Mouse (Mus musculus): ENCODE results near the gene Gm49416.

The Gm49416 gene

DNA sequence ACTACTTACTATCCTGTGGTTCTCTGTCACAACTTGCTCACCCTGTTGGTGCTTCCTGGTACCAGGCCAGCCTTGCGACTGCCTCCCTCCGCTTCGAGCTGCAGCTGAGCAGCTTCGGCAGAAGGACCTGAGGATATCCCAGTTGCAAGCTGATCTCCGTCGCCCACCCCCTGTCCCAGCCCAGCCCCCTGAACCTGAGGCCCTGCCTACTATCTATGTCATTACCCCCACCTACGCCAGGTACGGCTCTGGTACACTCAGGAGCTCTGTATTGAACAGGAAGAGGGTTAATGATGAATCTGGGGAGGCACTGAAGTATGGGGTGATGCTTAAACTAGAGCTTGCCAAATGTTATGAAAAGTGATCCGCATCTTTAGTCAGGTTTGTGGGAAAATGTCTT is 33.0 kb downstream of the Gm49416 start:
- DNase-seq: no peak

DNA sequence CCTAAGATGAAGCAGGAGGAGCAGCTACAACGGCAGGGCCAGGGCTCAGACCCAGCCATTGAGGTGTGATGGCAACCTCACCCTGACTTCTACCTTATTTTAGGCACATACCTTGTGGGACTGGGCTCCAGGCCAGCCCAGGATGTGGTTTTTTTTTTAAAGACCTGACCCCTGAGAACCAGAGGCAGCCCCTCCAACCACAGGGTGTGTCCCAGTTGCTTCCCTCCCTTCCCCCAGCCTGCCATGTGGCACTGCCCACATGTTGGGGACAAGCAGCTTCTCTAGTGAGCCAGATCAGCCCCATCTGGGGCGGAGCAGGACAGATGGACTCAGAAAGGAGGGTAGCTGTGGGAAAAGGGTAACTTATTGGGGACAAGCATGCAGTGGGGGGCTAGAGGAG is 38.0 kb downstream of the Gm49416 start:
- no peak for DNase-seq

DNA sequence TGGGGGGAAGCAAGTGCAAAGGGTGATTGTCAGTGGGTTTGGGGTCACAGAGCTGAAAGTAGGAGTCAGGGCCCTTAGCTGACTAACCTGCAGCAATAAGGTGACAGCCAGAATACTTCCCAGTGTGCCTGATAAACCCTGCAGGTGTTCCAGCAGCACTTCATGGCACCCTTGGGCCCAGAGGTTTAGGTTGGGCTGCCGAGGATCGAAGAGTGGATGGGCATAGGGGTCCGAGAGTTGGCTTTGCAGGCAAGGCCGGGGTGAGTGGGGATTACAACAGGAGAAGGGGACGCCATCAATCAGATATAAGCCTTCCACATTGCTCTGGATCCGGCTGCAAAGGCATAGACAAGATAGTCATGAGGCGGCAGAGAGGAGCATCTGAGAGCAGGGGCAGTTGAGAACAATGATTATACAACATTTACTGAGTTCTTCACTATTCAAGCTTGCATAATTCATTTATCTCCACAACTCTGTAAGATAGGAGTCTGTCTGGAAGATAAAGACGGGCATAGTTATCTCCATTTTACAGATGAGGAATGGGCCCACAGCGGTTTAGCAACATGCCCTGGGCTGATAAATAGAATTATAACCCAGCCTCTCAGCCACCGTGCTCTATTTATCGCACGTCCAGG is 39.3 kb downstream of the Gm49416 start:
- no peak for DNase-seq

DNA sequence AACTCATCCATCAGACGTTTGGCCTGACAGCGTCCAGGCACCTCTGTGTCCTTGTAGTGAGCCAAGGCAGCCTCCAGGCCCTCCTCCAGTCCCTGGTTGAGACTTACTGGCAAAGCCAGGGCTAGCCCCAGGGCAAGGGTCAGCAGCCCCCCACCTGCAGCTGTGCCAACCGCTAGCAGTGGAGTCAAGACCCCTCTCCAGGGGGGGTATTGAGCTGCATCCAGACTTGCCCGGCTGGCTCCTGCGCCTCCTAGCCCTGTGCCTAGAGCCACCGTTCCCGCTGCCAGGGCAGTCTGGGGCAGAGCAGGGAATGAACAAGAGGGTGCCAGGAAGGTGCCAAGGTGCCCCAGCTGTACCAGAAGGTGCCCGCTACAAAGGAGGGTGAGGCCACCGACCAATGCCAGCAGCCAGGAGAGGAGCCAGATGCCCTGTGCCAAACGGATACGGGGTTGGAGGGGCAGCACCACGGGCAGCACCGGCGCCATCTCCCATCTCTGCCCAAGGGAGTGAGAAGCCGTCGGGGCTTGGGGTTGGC is 40.0 kb downstream of the Gm49416 start:
- DNase-seq: peak; percentile 66

DNA sequence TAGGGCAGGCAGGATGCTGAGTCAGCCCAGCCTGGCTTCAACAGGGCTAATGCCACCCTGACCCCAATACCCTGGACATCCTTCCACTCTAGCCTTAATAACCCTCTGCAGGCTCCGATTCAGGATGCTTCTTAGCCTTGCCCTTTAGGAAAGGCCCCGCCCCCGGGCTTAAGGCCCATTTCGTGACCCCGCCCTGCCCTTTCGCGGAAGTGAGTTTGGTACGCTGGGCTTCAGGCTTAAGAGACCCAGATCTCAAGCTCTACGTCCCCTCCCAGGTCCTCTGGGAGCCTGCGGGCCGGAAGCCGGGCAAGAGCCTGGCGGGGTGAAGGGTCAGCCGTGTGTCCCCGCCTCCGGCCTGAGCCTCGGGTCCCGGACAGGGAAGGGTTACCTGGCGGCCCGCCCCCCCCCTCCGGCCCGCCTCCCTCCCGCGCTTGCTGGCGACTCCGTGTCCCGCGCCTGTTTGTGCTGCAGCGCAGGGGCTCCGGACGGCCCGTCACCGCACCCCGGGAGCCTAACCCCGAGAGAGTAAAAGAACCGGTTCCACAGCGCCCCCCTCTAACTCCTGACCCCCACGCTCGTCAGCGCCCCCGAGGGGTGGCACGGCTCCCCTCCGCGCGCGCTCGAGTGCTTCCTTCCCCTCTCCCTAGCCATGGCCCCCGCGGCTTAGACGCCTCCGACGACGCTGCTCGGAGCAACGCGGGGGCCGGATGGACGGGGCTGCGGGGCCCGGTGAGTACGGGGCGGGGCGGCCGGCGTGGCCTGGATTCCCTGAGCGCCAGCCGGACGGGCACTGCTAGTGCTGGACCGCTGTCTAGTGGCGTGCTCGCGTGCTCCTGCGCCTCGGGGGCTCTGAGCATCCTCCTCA is 40.7 kb downstream of the Gm49416 start, which contains the start of the genes Rom1 and Eml3:
Rom1 (minus strand) TSS at position 133 of the 865 bp plus-strand sequence.
Eml3 (plus strand) TSS at position 329 of the 865 bp plus-strand sequence.
- peak; percentile 80 for DNase-seq

DNA sequence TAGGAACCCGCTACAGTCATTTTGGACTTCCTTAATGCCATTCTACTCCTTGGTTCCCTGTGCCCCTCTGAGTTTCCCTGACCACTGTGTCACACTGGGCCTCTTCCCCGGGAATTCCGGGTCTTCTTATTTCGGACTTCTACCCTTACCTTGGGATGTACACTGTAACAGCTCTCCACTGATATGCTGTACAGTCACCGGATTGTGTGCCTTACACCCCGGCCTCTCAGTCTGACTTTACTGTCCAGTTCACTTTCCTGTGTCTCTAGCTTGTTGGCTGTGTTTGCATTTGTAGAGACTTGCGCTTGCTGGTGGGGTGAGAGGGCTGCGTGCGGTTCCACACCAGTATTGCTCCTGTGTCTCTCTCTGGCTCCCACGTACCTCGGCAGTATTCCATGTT is 41.4 kb downstream of the Gm49416 start:
- no peak for DNase-seq

DNA sequence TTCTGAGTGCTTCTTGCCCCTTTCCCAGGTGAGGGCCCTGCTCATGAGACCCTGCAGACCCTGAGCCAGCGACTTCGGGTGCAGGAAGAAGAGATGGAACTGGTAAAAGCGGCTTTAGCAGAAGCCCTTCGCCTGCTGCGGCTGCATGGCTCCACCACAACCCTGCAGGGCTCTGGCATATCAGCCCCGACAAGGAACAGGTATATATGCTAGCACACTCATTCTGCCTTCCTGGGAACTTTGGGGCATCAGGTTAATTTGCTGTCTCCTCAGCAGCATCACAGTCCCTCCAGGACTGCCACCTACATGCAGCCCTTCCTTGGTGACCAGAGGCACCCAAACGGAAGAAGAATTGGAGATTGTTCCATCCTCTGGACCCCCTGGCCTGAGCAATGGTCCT is 42.0 kb downstream of the Gm49416 start:
- no peak for DNase-seq

DNA sequence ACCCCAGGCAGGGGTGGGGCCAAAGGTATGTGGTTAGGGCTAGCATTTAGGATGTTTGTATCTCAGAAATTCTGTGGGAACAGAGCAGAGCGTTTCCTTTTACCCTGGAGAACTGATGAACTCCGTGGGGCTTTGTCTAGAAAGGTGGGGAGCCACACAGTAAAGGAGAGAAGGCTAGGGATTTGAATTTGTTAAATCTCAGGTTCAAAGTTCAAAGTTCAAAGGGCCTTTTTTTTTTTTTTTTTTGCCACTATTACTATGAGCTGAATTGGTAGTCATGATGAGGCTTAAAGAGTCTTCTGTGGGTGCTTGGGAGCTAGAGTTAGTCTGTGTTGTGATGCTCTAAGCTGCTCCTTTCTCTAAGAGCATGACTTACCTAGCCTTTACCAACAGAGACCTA is 48.0 kb downstream of the Gm49416 start:
- DNase-seq: no peak

DNA sequence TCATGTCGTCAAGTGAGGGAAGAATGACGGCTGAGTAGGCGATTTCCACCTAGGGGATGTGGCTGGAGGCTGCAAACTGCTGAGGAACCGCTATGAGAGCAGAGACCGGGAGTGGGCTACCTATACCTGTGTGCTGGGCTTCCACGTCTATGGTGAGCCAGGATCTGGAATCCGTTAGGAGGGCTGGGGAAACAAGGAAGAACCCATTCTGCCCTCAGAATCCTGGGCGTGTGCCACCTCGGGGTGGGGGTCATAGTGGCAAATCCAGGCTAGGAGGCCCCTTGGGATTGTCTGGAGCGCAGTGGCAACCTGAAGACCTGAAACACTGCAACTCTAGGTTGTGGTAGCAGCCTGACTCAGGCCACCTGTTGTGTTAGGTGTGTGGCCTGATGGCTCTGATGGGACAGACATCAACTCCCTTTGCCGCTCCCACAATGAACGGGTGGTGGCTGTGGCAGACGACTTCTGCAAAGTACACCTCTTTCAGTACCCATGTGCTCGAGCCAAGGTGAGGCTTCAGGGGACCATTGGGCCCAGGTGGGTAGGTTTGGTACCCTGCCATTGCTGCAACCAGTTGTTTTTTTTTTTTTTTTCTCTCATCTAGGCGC is 51.9 kb downstream of the Gm49416 start:
- DNase-seq: no peak

DNA sequence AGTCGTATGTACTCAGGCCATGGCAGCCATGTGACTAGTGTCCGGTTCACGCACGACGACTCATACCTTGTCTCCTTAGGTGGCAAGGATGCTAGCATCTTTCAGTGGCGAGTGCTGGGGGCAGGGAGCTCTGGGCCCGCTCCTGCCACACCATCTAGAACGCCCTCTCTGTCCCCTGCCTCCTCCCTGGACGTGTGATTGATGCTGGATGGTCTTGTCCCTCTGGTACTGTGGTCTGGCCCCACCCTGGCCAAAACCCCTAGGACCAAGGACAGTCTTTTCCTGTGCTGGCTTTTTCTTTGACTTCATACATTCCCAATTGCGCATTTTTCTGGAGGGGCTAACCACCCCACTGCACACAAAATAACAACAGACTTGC is 52.4 kb downstream of the Gm49416 start:
- no peak for DNase-seq

DNA sequence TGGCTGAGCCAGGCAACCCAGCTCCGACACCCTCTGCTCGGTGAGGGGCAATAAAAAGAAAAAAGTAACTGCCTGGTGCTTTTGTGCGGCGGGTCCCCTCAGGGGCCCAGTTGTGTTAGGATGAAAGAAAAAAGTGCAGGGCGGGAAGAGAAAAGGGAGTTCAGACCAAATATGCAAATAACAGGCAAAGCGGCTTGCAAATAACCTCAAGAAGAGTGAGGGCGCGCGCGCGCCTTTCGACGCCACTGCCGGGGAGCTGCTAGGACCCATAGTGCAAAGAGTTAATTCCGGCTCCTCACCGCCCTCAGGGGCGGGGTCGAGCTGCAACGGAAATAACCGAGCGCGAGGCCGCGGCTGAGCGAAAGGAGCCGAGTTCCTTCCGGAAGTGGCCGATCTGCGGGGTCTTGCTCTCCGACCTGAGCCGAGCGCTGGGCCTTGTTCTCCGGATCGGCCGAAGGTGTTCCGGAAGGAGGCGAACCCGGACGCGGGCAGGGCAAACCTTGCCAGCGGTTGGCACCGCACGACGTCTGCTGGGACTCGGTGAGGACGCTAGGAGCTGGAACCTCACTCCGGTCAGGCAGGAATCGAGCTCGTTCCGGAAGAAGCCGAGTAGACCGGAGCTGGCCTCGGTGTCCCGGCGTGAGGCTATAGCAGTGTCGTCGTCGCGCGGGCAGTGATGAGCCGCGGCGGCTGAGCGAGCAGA is 52.9 kb downstream of the Gm49416 start, which contains the start of gene Mta2:
Mta2 (plus strand) TSS at position 361 of the 703 bp plus-strand sequence.
- peak; percentile 96 for DNase-seq

DNA sequence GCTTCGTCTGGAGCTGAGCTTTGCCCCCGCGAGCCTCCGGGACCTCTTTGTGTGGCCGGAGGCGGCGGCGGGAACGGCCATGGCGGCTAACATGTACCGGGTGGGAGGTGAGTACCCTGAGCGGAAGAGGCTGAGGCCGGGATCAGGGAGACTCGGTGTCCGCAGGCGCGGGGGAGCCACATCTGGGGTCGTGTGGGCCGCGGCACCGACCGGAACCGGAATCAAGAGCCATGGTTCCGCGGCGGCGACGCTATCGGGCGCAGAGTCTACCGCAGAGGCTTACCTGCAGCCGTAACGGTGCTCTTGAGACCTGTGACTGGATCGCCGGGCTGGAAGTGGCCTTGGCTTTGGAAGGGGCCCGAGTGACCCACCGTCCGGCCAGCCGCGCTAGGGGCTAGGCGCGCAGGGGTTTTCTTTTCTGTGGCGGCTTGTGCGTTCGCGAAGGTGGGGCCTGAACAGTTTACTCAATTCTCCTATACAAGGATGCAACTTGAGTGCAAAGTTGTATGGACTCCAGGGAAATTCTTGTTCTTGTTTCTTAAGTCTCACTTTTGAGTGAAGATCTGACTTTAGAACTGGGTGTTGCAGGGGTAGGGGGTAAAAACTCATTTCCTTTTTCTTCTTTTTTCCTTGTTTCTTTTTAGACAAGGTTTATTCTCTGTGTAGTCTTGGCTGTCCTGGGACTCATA is 53.7 kb downstream of the Gm49416 start:
- DNase-seq: no peak

DNA sequence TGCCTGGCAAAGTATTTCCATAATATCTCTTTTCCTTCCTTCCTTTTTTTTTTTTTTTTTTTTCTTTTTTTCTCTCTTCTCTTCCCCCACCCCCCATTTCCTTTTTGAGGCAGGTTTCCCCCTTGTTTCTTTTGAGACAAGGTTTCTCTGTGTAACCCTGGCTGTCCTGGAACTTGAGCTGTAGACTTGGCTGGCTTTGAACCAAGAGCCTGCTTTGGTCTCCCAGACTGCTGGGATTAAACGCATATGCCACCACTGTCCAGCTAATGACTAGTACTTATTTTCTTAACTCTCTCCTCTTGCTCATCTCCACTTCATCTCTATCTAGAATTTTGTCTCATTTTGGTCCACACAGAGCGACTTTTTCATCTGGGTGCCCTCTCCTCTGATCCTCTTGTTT is 54.3 kb downstream of the Gm49416 start:
- no peak for DNase-seq

DNA sequence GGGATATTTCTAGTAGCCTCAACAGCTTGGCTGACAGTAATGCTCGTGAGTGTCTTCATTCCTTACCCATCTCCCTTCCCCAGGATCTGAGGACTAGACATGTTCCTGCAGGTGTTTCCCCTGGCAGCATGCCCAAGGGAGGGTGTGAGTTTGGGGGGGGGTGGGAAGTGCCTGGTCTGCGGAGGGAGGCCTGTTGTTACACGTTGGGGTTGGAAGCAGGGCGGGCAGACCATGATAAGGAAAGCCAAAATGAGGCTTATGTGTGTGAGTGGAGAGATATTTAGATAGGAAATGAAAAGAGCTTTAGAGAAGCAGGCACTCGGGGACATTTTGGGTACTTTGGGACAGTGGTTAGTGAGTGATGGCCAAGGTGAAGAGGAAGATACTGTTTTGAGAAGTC is 55.3 kb downstream of the Gm49416 start:
- DNase-seq: no peak

DNA sequence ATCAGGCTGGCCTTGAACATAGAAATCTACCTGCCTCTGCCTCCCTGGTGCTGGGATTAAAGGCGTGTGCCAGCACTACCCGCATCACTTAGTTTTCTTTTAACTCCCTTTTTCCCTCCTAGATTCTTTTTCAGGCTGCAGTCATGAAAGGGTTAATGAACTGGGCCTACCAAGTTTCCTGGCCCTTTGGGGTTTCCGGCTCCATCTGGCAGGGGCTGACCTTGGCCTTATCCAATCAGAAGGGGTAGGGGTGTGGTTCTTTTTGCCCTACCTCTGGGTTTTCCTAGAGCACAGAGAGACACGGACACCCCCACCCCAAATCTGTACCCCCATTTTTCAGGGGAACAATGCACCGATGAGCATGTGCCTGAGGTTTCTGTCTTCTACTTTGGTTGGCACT is 56.0 kb downstream of the Gm49416 start:
- no peak for DNase-seq
